Mouse (Mus musculus) stomach, adult 2 months (tissue): Measurements from ENCODE around the gene Gm15517. TPM values are rescaled to one million over a fixed set of nuclear protein-coding genes. Genes with fewer than 3 reads are reported as not detected.

Source experiments
- polyA plus RNA-seq: library from polyadenylated mRNA; depleted of rRNA; stranded (reverse); fragments of >200 nt; gene quantifications from 2 replicates; pipeline ENCODE4 v1.2.3, GENCODE M21; 2012; rRNA removed

Gm15517 gene
- not detected in 2 replicates for polyA plus RNA-seq

DNA sequence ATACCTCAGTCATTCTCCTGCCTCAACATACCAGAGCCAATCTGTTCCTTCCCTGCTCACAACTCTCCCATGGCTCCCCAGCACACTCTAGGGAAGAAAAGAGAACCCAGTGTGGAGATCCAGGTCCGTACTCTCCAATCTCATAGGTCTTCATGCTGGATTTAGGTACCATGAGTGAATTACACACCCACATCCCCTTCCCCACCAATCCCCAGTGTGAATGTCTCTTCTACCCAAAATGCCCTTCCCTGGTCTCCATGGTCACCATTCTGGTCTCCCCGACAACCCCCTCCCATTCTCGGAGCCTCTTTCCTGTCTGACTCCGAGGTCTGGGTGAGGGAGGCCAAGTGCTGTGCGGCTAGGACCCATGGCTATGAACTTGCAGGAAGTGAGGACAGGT lies at the start of gene Gm15517:
Gm15517 (plus strand) TSS at position 301 of the 400 bp plus-strand sequence.

DNA sequence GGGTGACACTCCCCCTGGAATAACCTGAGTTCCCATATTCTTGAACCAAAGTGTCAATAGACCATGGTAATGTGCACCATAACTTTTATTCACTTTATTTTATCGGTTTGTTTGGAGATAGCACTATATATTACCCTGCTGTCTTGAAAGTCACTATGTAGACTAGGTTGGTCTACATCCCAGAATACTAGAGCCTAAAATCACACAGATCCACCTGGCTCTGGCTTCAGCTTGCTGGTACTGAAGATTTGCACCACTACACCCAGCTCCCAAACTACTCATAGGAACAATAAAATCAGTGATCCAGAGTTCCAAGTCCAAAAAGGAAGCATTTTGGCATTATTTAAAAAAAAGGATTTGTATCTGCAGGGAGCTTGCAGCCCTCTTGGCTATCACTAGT lies 45.6 kb upstream of the Gm15517 start, which contains the start of gene Klk1b5:
Klk1b5 (plus strand) TSS at position 301 of the 400 bp plus-strand sequence.

DNA sequence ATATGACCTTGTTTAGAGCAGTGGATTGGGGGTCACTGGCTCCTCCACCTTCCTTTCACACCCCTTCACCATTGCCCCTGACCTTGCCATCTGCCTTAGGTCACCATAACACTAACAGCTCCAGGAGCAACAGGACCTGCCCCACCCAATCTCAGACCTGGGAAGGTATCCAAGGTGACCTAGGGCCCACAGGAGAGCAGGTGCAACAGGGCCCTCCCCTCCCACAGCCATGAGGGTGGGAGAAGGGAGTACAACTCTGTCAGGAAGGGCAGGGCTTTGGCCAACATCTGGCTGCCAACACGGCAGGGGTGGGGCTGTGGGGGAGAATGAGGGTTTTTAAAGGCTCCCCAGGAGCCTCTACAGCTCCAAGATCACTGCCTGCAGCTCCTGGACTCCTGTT lies 36.2 kb upstream of the Gm15517 start, which contains the start of gene Klk1:
Klk1 (plus strand) TSS at position 285 of the 400 bp plus-strand sequence.

DNA sequence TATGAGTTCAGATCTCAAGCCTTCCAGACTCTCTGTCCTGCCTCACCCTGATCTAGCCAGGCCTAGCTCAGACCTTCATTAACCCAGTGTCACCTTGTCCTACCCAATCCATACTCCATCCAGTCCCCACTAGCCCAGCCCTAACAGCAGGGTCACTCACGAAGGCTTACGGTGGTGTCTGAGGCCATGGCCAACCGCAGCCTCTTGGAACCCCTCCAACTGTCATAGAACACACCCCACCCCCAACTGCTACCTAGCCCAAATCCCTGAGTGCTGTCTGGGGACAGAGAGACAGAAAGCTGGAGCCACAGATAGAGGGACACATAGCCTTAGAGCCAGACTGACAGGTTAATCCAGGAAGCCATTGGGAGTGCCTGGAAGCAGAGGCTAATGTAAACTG lies 25.3 kb upstream of the Gm15517 start, which contains the start of gene Gm36864:
Gm36864 (plus strand) TSS at position 269 of the 400 bp plus-strand sequence.

DNA sequence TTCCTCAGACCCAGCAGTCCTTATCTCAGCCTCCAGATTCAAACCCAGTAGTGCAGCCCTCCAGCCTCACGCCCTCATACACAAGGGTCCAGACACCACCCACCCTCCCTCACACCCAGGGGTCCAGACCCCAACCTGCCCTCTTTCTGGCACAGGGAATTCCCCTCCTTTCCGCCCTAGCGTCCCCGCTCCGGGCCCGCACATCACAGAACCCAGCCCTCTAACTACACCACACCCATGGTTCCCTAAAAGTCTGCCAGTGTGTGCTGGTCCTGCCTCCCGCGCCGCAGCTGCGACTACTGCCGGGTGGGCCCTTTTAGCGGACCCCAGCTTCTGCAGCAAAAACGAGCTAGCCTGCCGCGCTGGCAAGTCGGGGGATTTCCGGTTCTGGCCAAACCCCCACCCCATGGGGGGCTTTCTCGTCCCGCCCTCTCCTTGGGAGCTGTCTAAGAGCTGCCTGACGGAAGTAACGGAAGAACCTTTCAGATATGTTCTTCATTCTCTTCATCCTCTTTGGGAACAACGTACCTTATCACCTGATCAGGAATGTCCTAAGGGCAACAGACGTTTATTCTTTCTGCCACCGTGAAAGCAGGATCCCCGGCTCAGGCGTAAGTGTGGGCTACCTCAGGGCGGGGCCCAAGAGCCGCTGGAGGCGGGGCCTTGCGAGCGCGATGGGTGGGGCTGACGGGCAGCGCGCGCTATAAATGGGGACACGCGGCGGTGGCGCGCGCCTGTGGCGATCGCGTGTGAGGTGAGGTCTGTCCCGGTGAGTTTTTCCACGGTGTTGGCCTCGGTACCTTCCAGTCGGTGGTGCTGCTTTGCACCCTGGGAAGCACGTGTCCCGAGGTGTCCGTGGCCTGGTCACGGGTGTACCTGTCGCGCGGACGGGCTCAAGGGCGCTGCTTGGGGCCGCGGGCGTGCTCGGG lies 14.9 kb upstream of the Gm15517 start, which contains the start of the genes 1700028J19Rik and 2410002F23Rik:
1700028J19Rik (minus strand) TSS at position 641 of the 929 bp plus-strand sequence.
2410002F23Rik (plus strand) TSS at position 668 of the 929 bp plus-strand sequence.

DNA sequence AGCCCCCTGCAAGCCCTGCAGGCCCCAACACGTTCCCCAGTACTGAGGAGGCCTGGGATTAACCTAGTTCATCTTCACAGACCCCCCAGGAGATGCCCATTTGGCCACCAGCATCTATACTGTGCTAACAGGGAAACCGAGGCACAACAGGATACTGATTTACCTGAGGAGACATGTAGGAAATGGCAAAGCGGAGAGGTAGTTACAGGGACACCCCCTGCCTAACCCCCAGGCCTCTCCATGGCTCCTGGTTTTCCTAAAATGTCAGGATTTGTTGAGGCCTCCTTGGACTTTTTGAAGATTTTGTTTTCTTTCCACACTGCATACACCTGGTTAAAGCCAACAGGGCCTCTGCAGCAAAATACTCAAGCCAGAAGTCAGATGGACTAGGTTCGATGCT lies 4.0 kb upstream of the Gm15517 start, which contains the start of gene Acp4:
Acp4 (minus strand) TSS at position 101 of the 400 bp plus-strand sequence.

DNA sequence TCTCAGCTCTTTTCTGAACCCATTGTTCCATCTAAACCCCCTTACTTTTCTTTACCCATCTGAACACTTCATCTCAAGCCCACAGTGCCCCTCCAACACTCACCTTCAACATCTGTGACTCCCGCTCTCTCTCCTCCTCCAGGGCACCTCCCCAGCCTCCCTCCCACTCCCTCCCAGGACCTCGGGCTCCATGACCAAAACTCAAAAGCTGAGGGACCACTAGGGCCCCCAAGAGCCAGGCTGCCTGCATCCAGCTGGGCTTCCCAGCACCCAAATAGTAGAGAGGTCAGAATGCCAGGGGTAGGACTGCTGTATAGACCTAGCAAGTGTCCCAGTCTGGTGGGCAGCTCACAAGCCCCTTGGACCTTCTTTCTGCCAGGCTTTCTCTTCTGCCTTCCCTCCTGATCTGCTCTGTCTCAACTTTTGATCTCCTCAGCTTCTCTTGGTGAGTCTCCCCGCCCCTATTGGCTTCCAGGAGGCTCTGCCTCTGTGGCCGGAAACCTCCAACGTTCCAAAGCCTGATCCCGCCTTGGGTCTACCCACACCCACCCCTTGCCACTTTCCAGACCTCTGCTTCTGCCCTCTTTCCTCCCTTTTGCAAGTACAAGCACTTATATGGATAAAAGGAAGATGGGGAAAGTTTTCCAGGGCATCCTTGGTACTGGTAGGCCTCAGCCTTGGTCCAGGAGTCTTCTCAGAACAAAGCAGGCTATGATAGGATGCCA lies 45.4 kb downstream of the Gm15517 start, which contains the start of gene Clec11a:
Clec11a (minus strand) TSS at position 387 of the 725 bp plus-strand sequence.

DNA sequence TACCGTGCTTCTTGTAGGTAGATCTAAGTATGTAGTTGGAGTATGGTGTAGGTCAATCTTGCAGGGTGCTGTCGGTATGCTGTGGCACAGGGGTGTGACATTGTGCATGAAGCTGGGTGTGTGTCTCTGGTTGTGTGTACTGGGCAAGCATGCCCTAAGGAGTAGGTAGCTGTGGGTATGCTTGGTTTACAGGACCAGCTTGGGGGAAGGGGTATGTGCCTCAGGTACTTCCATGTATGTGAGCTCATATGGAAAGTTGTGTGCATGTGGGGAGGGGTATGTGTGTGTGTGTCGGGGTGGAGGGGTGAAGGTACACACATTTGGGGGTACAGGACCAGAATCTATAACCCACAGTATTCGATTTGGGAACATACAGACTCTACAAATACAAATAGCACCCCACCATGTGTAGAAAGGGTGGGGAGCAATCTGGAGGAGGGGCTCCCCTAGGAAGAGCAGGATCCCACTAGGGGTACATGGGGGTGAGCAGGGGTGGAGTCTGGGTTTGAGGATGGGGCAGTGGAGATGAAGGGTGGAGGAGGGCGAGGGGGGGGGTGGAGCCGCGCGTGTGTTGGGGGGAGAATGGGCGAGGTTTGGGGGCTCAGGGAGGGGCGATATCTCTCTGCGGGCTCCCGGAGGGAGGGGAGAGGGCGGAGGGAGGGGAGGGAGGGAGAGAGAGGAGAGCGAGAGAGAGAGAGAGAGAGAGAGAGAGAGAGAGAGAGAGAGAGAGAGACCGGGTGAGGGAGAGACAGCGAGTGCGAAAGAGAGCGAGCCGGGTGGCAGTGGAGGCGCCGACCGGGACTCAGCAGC lies 48.4 kb downstream of the Gm15517 start, which contains the start of gene Shank1:
Shank1 (plus strand) TSS at position 779 of the 810 bp plus-strand sequence.

Other genes starting within 250 kb of the Gm15517 start
- 0.30 and 0.31 TPM in 2 replicates for gene Klk1b26, start 249.3 kb upstream of the Gm15517 start, polyA plus RNA-seq
- not detected in 2 replicates for gene Klk1b27, start 209.2 kb upstream of the Gm15517 start, polyA plus RNA-seq
- gene Klk1b21, start 159.1 kb upstream of the Gm15517 start, polyA plus RNA-seq = not detected in 2 replicates
- 0.38 TPM in 1 of 2 replicates, not detected in the other for gene Klk1b22, start 148.8 kb upstream of the Gm15517 start, polyA plus RNA-seq
- not detected in 2 replicates for gene Klk1b16, start 124.7 kb upstream of the Gm15517 start, polyA plus RNA-seq
- 0.19 TPM in 1 of 2 replicates, not detected in the other for gene Klk1b24, start 73.2 kb upstream of the Gm15517 start, polyA plus RNA-seq
- not detected in 2 replicates for gene Klk1b3, start 63.3 kb upstream of the Gm15517 start, polyA plus RNA-seq
- not detected in 2 replicates for gene Klk1b4, start 54.0 kb upstream of the Gm15517 start, polyA plus RNA-seq
- gene Klk1b5, start 45.5 kb upstream of the Gm15517 start, polyA plus RNA-seq = not detected in 2 replicates
- 21.8 and 58.4 TPM in 2 replicates for gene Klk1, start 36.1 kb upstream of the Gm15517 start, polyA plus RNA-seq
- 0.05 TPM in 1 of 2 replicates, not detected in the other for gene Gm36864, start 25.3 kb upstream of the Gm15517 start, polyA plus RNA-seq
- gene 1700028J19Rik, start 14.8 kb upstream of the Gm15517 start, polyA plus RNA-seq = 1.4 and 2.2 TPM in 2 replicates
- 41.0 and 51.0 TPM in 2 replicates for gene 2410002F23Rik, start 14.7 kb upstream of the Gm15517 start, polyA plus RNA-seq
- gene Acp4, start 4.1 kb upstream of the Gm15517 start, polyA plus RNA-seq = not detected in 2 replicates
- gene Clec11a, start 45.5 kb downstream of the Gm15517 start, polyA plus RNA-seq = 5.9 and 7.3 TPM in 2 replicates
- 1.1 and 1.5 TPM in 2 replicates for gene Shank1, start 48.8 kb downstream of the Gm15517 start, polyA plus RNA-seq
- 4.4 and 6.3 TPM in 2 replicates for gene Syt3, start 122.7 kb downstream of the Gm15517 start, polyA plus RNA-seq
- gene 1700008O03Rik, start 124.4 kb downstream of the Gm15517 start, polyA plus RNA-seq = 0.44 and 2.1 TPM in 2 replicates
- gene Lrrc4b, start 167.6 kb downstream of the Gm15517 start, polyA plus RNA-seq = 1.5 and 2.3 TPM in 2 replicates
- gene Aspdh, start 203.9 kb downstream of the Gm15517 start, polyA plus RNA-seq = 0.06 and 0.37 TPM in 2 replicates
- gene Josd2, start 206.5 kb downstream of the Gm15517 start, polyA plus RNA-seq = 68.6 and 84.3 TPM in 2 replicates
- 186 and 215 TPM in 2 replicates for gene Emc10, start 235.1 kb downstream of the Gm15517 start, polyA plus RNA-seq
- gene Fam71e1, start 235.1 kb downstream of the Gm15517 start, polyA plus RNA-seq = 3.2 and 6.5 TPM in 2 replicates